19 mouse cellular contexts compared by ENCODE assay signal in the genomic region with DNA sequence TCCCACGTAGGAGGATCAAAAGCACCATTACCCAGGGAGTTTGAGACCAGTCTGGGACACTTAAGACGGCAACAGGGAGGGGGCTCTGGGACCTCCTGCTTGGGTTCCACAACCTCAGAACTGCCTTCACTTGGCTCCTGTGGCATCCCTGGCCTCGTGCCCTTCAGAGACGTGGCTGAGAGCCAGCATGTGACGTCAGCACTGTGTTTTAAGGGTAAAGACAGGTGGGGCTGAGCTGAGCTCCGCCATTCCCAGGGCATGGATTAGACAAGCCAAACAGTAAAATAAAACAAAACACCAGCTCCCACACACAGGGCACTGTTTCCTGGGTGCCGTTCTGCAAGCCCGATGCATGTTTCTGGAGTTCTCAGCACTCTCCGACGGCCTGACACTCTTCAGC. TPM values are rescaled to one million over a fixed set of nuclear protein-coding genes. Genes with fewer than 3 reads are reported as not detected.
DNase-seq lines count a peak whose midpoint lies in the region; ATAC-seq lines count a peak whose summit lies in the region.
"Had no signal": no experiment of that assay in that cellular context is flagged by ENCODE, and none has a peak within 500 bp of the region (broad histone marks: within the 10 kb centered on the region; RNA-seq: fewer than 3 reads in every experiment).

No protein-coding gene starts in this region.

- H3K27ac ChIP-seq in heart, embryonic 12.5 days (ENCODE audit: poor library complexity, severe bottlenecking): no peak overlapping the region
- H3K27ac ChIP-seq: embryonic facial prominence, embryonic 12.5 days; hindbrain, postnatal 0 days; kidney, postnatal 0 days; neural tube, embryonic 15.5 days; stomach, embryonic 15.5 days had no signal

- intact Hi-C loops in left cerebral cortex, postnatal 36 days (cut with DNase I): no loop called here

- no peak overlapping the region for H3K4me2 ChIP-seq in heart, embryonic 12.5 days
- H3K4me2 ChIP-seq: embryonic facial prominence, embryonic 12.5 days; midbrain, embryonic 11.5 days; neural tube, embryonic 15.5 days; stomach, embryonic 15.5 days had no signal

- no peaks in the 10 kb centered on the region for H3K9me3 ChIP-seq in heart, embryonic 12.5 days (replicated peaks)
- H3K9me3 ChIP-seq: embryonic facial prominence, embryonic 12.5 days; neural tube, embryonic 15.5 days; stomach, embryonic 15.5 days had no signal

- peaks cover 29% of the 10 kb centered on the region for H3K4me1 ChIP-seq in heart, embryonic 12.5 days (replicated peaks)

- WGBS in heart, embryonic 12.5 days: 56% methylated on average over 10 of the region's 10 CpGs

- no peak overlapping the region for H3K4me3 ChIP-seq in heart, embryonic 12.5 days
- H3K4me3 ChIP-seq: embryonic facial prominence, embryonic 12.5 days; neural tube, embryonic 15.5 days; stomach, embryonic 15.5 days had no signal

- H3K36me3 ChIP-seq in heart, embryonic 12.5 days: no peaks in the 10 kb centered on the region
- H3K36me3 ChIP-seq: embryonic facial prominence, embryonic 12.5 days; neural tube, embryonic 15.5 days; stomach, embryonic 15.5 days had no signal

- H3K27me3 ChIP-seq in heart, embryonic 12.5 days (replicated peaks): 0 out of 2 replicates have a peak, but pooled peaks cover 3% of the 10 kb centered on the region
- H3K27me3 ChIP-seq: embryonic facial prominence, embryonic 12.5 days; neural tube, embryonic 15.5 days; stomach, embryonic 15.5 days had no signal

- peak; percentile 51 to 75 for DNase-seq in cerebellum, postnatal 14 days
- DNase-seq in cerebellum, adult 11 months: no peak
- peak; percentile 78 for DNase-seq in heart, postnatal 4 days
- peak; percentile 49 for DNase-seq in testis, postnatal 10 days (ENCODE audit: low spot score)
- DNase-seq in testis, postnatal 14 days (ENCODE audit: low spot score): no peak
- DNase-seq in neural tube, embryonic 10.5 days (ENCODE audit: extremely low spot score, low spot score): no peak
- DNase-seq in left cerebral cortex, postnatal 36 days (ENCODE audit: low spot score in 2 of 2): no peak
- DNase-seq: gastrocnemius, postnatal 10 days; liver; spleen, adult 18-20 months; thymus, postnatal 4 days had no signal

- ATAC-seq in heart, embryonic 12.5 days (ENCODE audit: insufficient number of reproducible peaks, low FRiP score): no peak
- ATAC-seq: activated CD4-positive, CD25-positive, alpha-beta regulatory T cell, adult 4 months; hindbrain, postnatal 0 days had no signal

- no peak overlapping the region for H3K9ac ChIP-seq in heart, embryonic 12.5 days
- H3K9ac ChIP-seq: embryonic facial prominence, embryonic 12.5 days; neural tube, embryonic 15.5 days; stomach, embryonic 15.5 days had no signal

RNA-seq across cellular contexts. Expression of gene Thap12, which starts 47.5 kb away (rescaled TPM):
- total RNA-seq in heart, postnatal 4 days (2021): 10 to 100 TPM; 75.0 to 79.8 TPM
- polyA plus RNA-seq in heart, embryonic 12.5 days (2016; fragmentation: Nextera tagmentation; extraction: Ambion mirVana): 49.2 and 50.1 TPM in 2 replicates
- 10 to 100 TPM; 54.8 to 60.0 TPM for total RNA-seq in left cerebral cortex, postnatal 36 days (2021)

Comparison
In these comparisons a context has a peak if more than half of its experiments do, and no peak if none do; other contexts are left out.
1. DNase-seq: peak in cerebellum, postnatal 14 days (2 of 2), heart, postnatal 4 days (single experiment) and testis, postnatal 10 days (single experiment); none in cerebellum, adult 11 months (single experiment), testis, postnatal 14 days (single experiment), neural tube, embryonic 10.5 days (single experiment) and left cerebral cortex, postnatal 36 days (0 of 2).